Mouse (Mus musculus) hindbrain, postnatal 0 days (tissue): ENCODE measurements at regions not wholly inside any gene's neighbourhood (a gene's known extent, or its start where the extent isn't known, plus 50 kb on each side); places are given as distances from the start of the nearest gene placed in this dataset.

Experiments
- ATAC-seq: fragments of 200-750 bp; cut with Nextera tagmentation; 2 replicates; pipeline ENCODE4 v1.8.0; 2017; ENCODE audit warnings: mild to moderate bottlenecking, moderate TSS enrichment, moderate library complexity
- DNase-seq: peaks from one replicate; pipeline ENCODE4 v3.0.0-alpha.2; 2015; ENCODE audit warnings: low spot score
- H3K27ac ChIP-seq: fragments of 300-500 bp; sonication (generic); 2 replicates; pipeline ENCODE4 v1.5.1; 2014; ENCODE audit warnings: mild to moderate bottlenecking
- H3K27me3 ChIP-seq: fragments of 300-500 bp; sonication (generic); 2 replicates; pipeline ENCODE4 v1.6.1; 2014; ENCODE audit warnings: low read length, mixed read lengths; ENCODE audit not compliant: insufficient read depth
- H3K36me3 ChIP-seq: fragments of 300-500 bp; sonication (generic); 2 replicates; pipeline ENCODE4 v1.6.1; 2014; ENCODE audit warnings: low read length, mixed read lengths; ENCODE audit not compliant: insufficient read depth
- H3K4me1 ChIP-seq: fragments of 300-500 bp; sonication (generic); 2 replicates; pipeline ENCODE4 v1.6.1; 2014; ENCODE audit warnings: antibody characterized with exemption, low read length, mixed read lengths; ENCODE audit not compliant: insufficient read depth
- H3K4me2 ChIP-seq: fragments of 300-500 bp; sonication (generic); 2 replicates; pipeline ENCODE4 v1.6.1; 2014; ENCODE audit warnings: low read depth, mild to moderate bottlenecking, low read length, moderate library complexity, mixed read lengths
- H3K4me3 ChIP-seq: fragments of 300-500 bp; sonication (generic); 2 replicates; pipeline ENCODE4 v1.5.1; 2014; ENCODE audit warnings: low read length
- H3K9ac ChIP-seq: fragments of 300-500 bp; sonication (generic); replicated peaks from 2 replicates; pipeline ENCODE4 v1.6.1; 2014; ENCODE audit warnings: mild to moderate bottlenecking, low read length, moderate library complexity, mixed read lengths
- H3K9me3 ChIP-seq: fragments of 300-500 bp; sonication (generic); 2 replicates; pipeline ENCODE4 v1.6.1; 2016; ENCODE audit warnings: low read length, mixed read lengths
- CTCF ChIP-seq: IDR thresholded peaks from 2 replicates; pipeline ENCODE4 v1.5.1; 2016; ENCODE audit warnings: antibody characterized with exemption, control low read depth, low read depth
- WGBS: fragments of 180-500 bp; shearing (Covaris S2); extraction: QIAGEN DNeasy Blood & Tissue Kit; methylation state at CpG from one replicate; pipeline ENCODE4 v1.1.7; 2014; 5-methylcytosine and 5-hydroxymethylcytosine counted together

DNA sequence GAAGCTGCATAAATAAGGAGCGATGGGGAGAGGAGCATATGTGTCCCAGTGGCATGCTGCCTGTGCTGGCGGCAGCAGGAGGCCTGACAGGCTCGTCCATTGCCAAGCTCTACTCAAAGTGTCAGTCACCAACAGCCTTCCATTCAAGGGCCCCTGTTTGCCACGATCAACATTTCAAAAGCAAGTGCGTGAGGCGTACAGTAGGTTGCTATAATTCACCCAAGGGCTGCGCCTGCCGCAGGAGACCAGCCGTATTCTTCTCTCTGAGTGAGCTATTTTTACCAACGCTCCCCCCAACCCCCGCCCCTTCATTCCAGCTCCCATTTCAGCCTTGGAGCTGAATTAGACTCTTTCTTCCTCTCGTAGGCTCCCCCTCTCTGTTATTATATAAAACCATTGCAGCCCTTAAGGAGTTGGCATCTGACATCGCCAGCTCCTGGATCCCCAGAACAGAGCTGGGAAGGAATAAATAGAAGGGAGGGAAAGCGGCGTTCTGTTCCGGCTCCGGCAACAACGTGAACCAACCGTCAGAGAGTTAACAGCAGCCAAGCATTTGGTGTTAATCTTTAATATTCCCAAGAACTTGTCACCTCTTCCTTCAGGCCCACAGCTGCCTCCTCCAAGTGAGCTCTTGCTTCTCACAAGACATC, 59.5 kb upstream of the Ctnnb1 start:
- peak; percentile 76 for DNase-seq
- TF ChIP-seq CTCF: no peak
- ATAC-seq: peak; percentile 58
- peak overlapping the region; percentile 72 for H3K27ac ChIP-seq
- H3K4me1 ChIP-seq: peaks cover 24% of the 10 kb centered on the region
- no peak overlapping the region for H3K4me3 ChIP-seq
- WGBS: 8% methylated on average over 19 of the region's 19 CpGs
- H3K36me3 ChIP-seq: no peaks in the 10 kb centered on the region
- peak overlapping the region; percentile 49 for H3K4me2 ChIP-seq
- 0 out of 2 replicates have a peak overlapping the region, but pooled peaks have one; percentile 24 for H3K9ac ChIP-seq
- H3K9me3 ChIP-seq: no peaks in the 10 kb centered on the region
- H3K27me3 ChIP-seq: no peaks in the 10 kb centered on the region

- H3K4me1 ChIP-seq: peaks cover 20% of the 10 kb centered on the region
- no peak overlapping the region for H3K4me3 ChIP-seq
- no peak overlapping the region for H3K4me2 ChIP-seq
- no peaks in the 10 kb centered on the region for H3K9me3 ChIP-seq
- DNase-seq: no peak
- no peak overlapping the region for H3K27ac ChIP-seq
- no peaks in the 10 kb centered on the region for H3K27me3 ChIP-seq
- no peaks in the 10 kb centered on the region for H3K36me3 ChIP-seq
- no peak for ATAC-seq
- TF ChIP-seq CTCF: no peak
- WGBS: 78% methylated on average over 3 of the region's 3 CpGs
- no peak overlapping the region for H3K9ac ChIP-seq
These were observed 55.7 kb upstream of the Ctnnb1 start for GRCm38 (mm10) chr9:120873293-120873692.

DNA sequence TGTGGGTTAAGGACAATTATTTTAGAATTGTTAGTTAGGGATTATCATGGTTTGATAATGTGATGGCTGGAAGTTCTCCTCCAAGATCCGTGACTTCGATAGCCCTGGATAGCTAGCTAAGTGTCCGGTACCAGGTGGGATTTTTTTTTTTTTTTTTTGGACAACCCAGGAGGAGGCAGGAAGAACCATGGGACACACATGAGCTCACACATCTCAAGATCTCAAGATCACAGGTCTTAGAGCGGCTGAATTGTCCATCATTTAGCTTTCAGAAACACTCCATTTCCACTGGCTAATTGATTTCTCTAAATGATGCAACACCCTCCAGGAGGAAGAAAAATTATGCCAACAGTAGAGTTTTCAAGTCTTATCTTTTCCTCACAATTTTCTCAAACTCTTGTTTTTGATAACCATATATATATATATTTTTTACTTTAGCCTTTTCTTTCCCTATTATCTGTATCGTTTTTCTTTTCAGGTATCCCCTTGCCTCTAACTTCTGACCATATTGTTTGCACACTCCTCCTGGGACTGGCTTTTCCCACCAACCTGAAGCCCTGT, 54.5 kb upstream of the Ctnnb1 start:
- Histone ChIP-seq H3K36me3 (no peaks in the 10 kb centered on the region), H3K27me3 (no peaks in the 10 kb centered on the region), H3K4me2 (no peak overlapping the region), H3K27ac (no peak overlapping the region), H3K9ac (no peak overlapping the region), H3K4me3 (no peak overlapping the region), H3K9me3 (no peaks in the 10 kb centered on the region), H3K4me1 (peaks cover 8% of the 10 kb centered on the region)
- TF ChIP-seq CTCF: no peak
- ATAC-seq (no peak), DNase-seq (no peak)
- WGBS: 92% methylated on average over 5 of the region's 5 CpGs

GRCm38 (mm10) chr9:120877101-120877500, 51.9 kb upstream of the Ctnnb1 start:
- Histone ChIP-seq H3K36me3 (no peaks in the 10 kb centered on the region), H3K27me3 (no peaks in the 10 kb centered on the region), H3K27ac (no peak overlapping the region), H3K4me1 (no peaks in the 10 kb centered on the region), H3K4me3 (no peak overlapping the region), H3K4me2 (no peak overlapping the region), H3K9me3 (no peaks in the 10 kb centered on the region), H3K9ac (no peak overlapping the region)
- TF ChIP-seq CTCF: no peak
- ATAC-seq (no peak), DNase-seq (no peak)
- WGBS: 88% methylated on average over 2 of the region's 2 CpGs
